Mouse (Mus musculus) bone marrow, adult 2 months (tissue): Measurements from ENCODE around the gene Fbp1. TPM values are rescaled to one million over a fixed set of nuclear protein-coding genes. Genes with fewer than 3 reads are reported as not detected.
"Not testable (repeated sequence)": the region's sequence is repeated elsewhere in the genome, so short reads cannot be mapped to it uniquely, and the experiment has no call there.

ENCODE experiments used
- H3K27ac ChIP-seq: fragments of 200-500 bp; 2 replicates; pipeline ENCODE4 v1.5.1; 2012; ENCODE audit warnings: low read depth, mild to moderate bottlenecking, control low read depth, inconsistent platforms, low read length; ENCODE audit not compliant: control insufficient read depth, poor library complexity, insufficient read depth
- H3K4me1 ChIP-seq: fragments of 200-500 bp; 2 replicates; pipeline ENCODE4 v1.6.1; 2011; ENCODE audit warnings: low read length; ENCODE audit not compliant: control insufficient read depth, insufficient read depth
- H3K4me3 ChIP-seq: fragments of 200-500 bp; replicated peaks from 2 replicates; pipeline ENCODE3; 2011; ENCODE audit warnings: mild to moderate bottlenecking, low read depth, low read length, control low read depth; ENCODE audit not compliant: control insufficient read depth
- CTCF ChIP-seq: fragments of 200-500 bp; IDR thresholded peaks from 2 replicates; pipeline ENCODE4 v1.5.1; 2011; ENCODE audit warnings: low read length, control low read depth; ENCODE audit not compliant: control insufficient read depth, insufficient read depth
- POLR2A ChIP-seq: fragments of 200-500 bp; IDR thresholded peaks from 2 replicates; pipeline ENCODE4 v1.6.1; 2011; ENCODE audit warnings: low read depth, mild to moderate bottlenecking, control low read depth, low read length, borderline replicate concordance; ENCODE audit not compliant: control insufficient read depth
- WGBS: fragments of 180-500 bp; shearing (Covaris S2); methylation state at CpG from one replicate; pipeline ENCODE4 v1.1.7; 2018; 5-methylcytosine and 5-hydroxymethylcytosine counted together
- polyA plus RNA-seq: library from polyadenylated mRNA; stranded (reverse); fragments of >200 nt; gene quantifications from 2 replicates; pipeline ENCODE4 v1.2.4, GENCODE M21; 2011; ENCODE audit warnings: low replicate concordance; ENCODE audit not compliant: missing spikeins, insufficient read depth, insufficient read length

Fbp1 gene
- 1.7 and 9.4 TPM in 2 replicates for polyA plus RNA-seq

- peak within 1 kb of the TSS; percentile 11 for H3K4me3 ChIP-seq
- 5% methylated on average over 29 of the region's 29 CpGs for WGBS
- TF ChIP-seq POLR2A: no peak
- TF ChIP-seq CTCF: no peak
Measured at GRCm38 (mm10) chr13:62887712-62888441, at the start of gene Fbp1. TSS of gene Fbp1 (minus strand) at chr13:62888282.

GRCm38 (mm10) chr13:62932452-62932851 lies 44.4 kb upstream of the Fbp1 start:
- Histone ChIP-seq H3K27ac (no peak overlapping the region), H3K4me1 (peaks cover 1% of the 10 kb centered on the region; the same call in 1 of the 2 replicates), H3K4me3 (no peak overlapping the region)
- TF ChIP-seq POLR2A (no peak), CTCF (no peak)
- WGBS: 87% methylated on average over 4 of the region's 4 CpGs

More at GRCm38 (mm10) chr13:62887712-62888441, at the start of gene Fbp1:
- H3K4me1 ChIP-seq: no peaks in the 10 kb centered on the region; the same call in 1 of the 2 replicates
- H3K27ac ChIP-seq: no peak within 1 kb of the TSS

- H3K27ac ChIP-seq: no peak overlapping the region
- no peak for TF ChIP-seq POLR2A
- TF ChIP-seq CTCF: no peak
- H3K4me3 ChIP-seq: no peak overlapping the region
- H3K4me1 ChIP-seq: peaks cover 1% of the 10 kb centered on the region; the same call in 1 of the 2 replicates
- whole genome bisulfite sequencing: 85% methylated on average over 9 of the region's 9 CpGs
Measured at GRCm38 (mm10) chr13:62929766-62930389, 41.8 kb upstream of the Fbp1 start.

GRCm38 (mm10) chr13:62929144-62929543 lies 41.1 kb upstream of the Fbp1 start:
- not testable (repeated sequence) for H3K27ac ChIP-seq, H3K4me1 ChIP-seq, H3K4me3 ChIP-seq
- WGBS: 85% methylated on average over 3 of the region's 3 CpGs

- WGBS: 40% methylated on average over 1 of the region's 1 CpGs
- TF ChIP-seq CTCF (no peak), POLR2A (no peak)
- H3K27ac ChIP-seq: no peak overlapping the region
Measured at GRCm38 (mm10) chr13:62927470-62927869, 39.4 kb upstream of the Fbp1 start.

GRCm38 (mm10) chr13:62926479-62926878 lies 38.4 kb upstream of the Fbp1 start:
- no peak overlapping the region for H3K27ac ChIP-seq
- peaks cover 1% of the 10 kb centered on the region; the same call in 1 of the 2 replicates for H3K4me1 ChIP-seq
- WGBS: 73% methylated on average over 1 of the region's 1 CpGs
- H3K4me3 ChIP-seq: no peak overlapping the region
- TF ChIP-seq POLR2A (no peak), CTCF (peak; percentile 48)

More at GRCm38 (mm10) chr13:62927470-62927869, 39.4 kb upstream of the Fbp1 start:
- H3K4me3 ChIP-seq: no peak overlapping the region
- peaks cover 1% of the 10 kb centered on the region; the same call in 1 of the 2 replicates for H3K4me1 ChIP-seq

GRCm38 (mm10) chr13:62923182-62923581 lies 35.1 kb upstream of the Fbp1 start:
- Histone ChIP-seq H3K4me3 (no peak overlapping the region), H3K4me1 (no peaks in the 10 kb centered on the region; the same call in 1 of the 2 replicates), H3K27ac (no peak overlapping the region)
- TF ChIP-seq POLR2A (no peak), CTCF (no peak)
- WGBS: 82% methylated on average over 8 of the region's 8 CpGs

- no peak for TF ChIP-seq CTCF
- TF ChIP-seq POLR2A: no peak
- H3K27ac ChIP-seq: no peak overlapping the region
- 72% methylated on average over 3 of the region's 3 CpGs for WGBS
- no peak overlapping the region for H3K4me3 ChIP-seq
- no peaks in the 10 kb centered on the region; the same call in 1 of the 2 replicates for H3K4me1 ChIP-seq
Measured at GRCm38 (mm10) chr13:62922645-62923044, 34.6 kb upstream of the Fbp1 start.
